Mouse (Mus musculus) urinary bladder, postnatal 14 days (tissue): ENCODE data around the gene Tlr11.

ENCODE experiments used
- DNase-seq: peaks from one replicate; pipeline ENCODE4 v3.0.0; 2021; ENCODE audit warnings: low spot score

Tlr11 gene

DNA sequence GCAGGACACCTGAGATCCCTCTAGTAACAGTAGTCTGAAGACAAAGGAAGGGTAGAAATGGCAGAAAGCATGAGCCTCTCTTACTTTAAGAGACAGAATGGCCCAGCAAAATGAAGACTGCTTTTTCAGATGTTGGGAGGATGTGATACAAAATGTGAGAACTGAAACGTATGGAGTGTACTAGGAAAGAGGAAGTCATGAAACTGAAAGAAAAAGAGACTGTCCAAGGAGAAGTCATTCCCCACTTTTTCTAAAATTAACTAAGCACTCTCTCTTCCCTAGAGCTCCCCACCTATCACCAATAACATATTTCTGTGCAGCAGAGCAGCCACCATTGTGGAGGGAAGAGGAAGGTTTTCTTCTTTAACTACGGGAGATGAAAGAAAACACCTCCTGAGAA, at the start of gene Tlr11:
Gene Tlr11 (plus strand): TSS at position 322 of the 400 bp plus-strand sequence.
- no peak for DNase-seq

GRCm38 (mm10) chr14:50326661-50327060, 31.1 kb upstream of the Tlr11 start, which contains the start of gene Olfr734:
Gene Olfr734, minus strand, starts transcription at chr14:50326761.
- no peak for DNase-seq

- DNase-seq: no peak
Observed at GRCm38 (mm10) chr14:50348796-50349195, 8.9 kb upstream of the Tlr11 start, which contains the start of gene Olfr735. Gene Olfr735, minus strand, starts transcription at chr14:50348872.

- DNase-seq: peak; percentile 6
Observed at GRCm38 (mm10) chr14:50352438-50352837, 5.3 kb upstream of the Tlr11 start.

GRCm38 (mm10) chr14:50356725-50357124, 989 bp upstream of the Tlr11 start:
- no peak for DNase-seq

- DNase-seq: no peak
Observed at GRCm38 (mm10) chr14:50360480-50360879, 2.8 kb downstream of the Tlr11 start.

GRCm38 (mm10) chr14:50363561-50363960, 5.8 kb downstream of the Tlr11 start:
- DNase-seq: no peak

GRCm38 (mm10) chr14:50380863-50381262, 23.1 kb downstream of the Tlr11 start, which contains the start of gene Olfr736:
Gene Olfr736, plus strand, starts transcription at chr14:50381163.
- no peak for DNase-seq

- DNase-seq: no peak
Observed at GRCm38 (mm10) chr14:50407268-50407667, 49.6 kb downstream of the Tlr11 start, which contains the start of gene Olfr738. Gene Olfr738, plus strand, starts transcription at chr14:50407568.
